Mouse (Mus musculus): ENCODE measurements at regions not wholly inside any gene's neighbourhood (a gene's known extent, or its start where the extent isn't known, plus 50 kb on each side); places are given as distances from the start of the nearest gene placed in this dataset.

GRCm38 (mm10) chr3:52643100-52643551, 373.9 kb downstream of the Cog6 start:
- no peak for DNase-seq (ENCODE audit: low spot score)
- Histone ChIP-seq H3K27me3 (ENCODE audit: control insufficient read depth, insufficient read depth, low read length) (no peaks in the 10 kb centered on the region), H3K4me3 (ENCODE audit: low read depth, low read length) (no peak overlapping the region), H3K36me3 (replicated peaks; ENCODE audit: control insufficient read depth, insufficient read depth, low read length) (no peaks in the 10 kb centered on the region), H3K9ac (replicated peaks; ENCODE audit: low read depth, low read length) (no peak overlapping the region), H3K27ac (ENCODE audit: low read depth) (peak overlapping the region; percentile 30; the same call in 1 of the 2 replicates), H3K4me1 (ENCODE audit: control insufficient read depth, insufficient read depth) (0 out of 2 replicates have a peak, but pooled peaks cover 13% of the 10 kb centered on the region), H3K9me3 (replicated peaks; ENCODE audit: control insufficient read depth, low read length) (no peaks in the 10 kb centered on the region), H3K4me2 (ENCODE audit: low read depth, low read length) (no peak overlapping the region)
- TF ChIP-seq EP300 (IDR thresholded peaks at IDR 0.05; ENCODE audit: low read depth) (no peak), CTCF (IDR thresholded peaks at IDR 0.05; ENCODE audit: low read depth) (no peak)
- 74% methylated on average over 9 of the region's 9 CpGs for WGBS
- ATAC-seq (ENCODE audit: insufficient read depth, low read depth) = no peak

GRCm38 (mm10) chr3:52641226-52642181, 373.4 kb downstream of the Foxo1 start:
- peak overlapping the region; percentile 51 for H3K27ac ChIP-seq (ENCODE audit: low read depth)

GRCm38 (mm10) chr3:52640250-52641147, 372.4 kb downstream of the Foxo1 start:
- Histone ChIP-seq H3K36me3 (replicated peaks; ENCODE audit: control insufficient read depth, insufficient read depth, low read length) (no peaks in the 10 kb centered on the region), H3K27ac (ENCODE audit: low read depth) (peak overlapping the region; percentile 51), H3K4me1 (ENCODE audit: control insufficient read depth, insufficient read depth) (0 out of 2 replicates have a peak, but pooled peaks cover 13% of the 10 kb centered on the region), H3K4me2 (ENCODE audit: low read depth, low read length) (0 out of 2 replicates have a peak overlapping the region, but pooled peaks have one; percentile 11), H3K27me3 (ENCODE audit: control insufficient read depth, insufficient read depth, low read length) (no peaks in the 10 kb centered on the region), H3K4me3 (ENCODE audit: low read depth, low read length) (no peak overlapping the region), H3K9me3 (replicated peaks; ENCODE audit: control insufficient read depth, low read length) (no peaks in the 10 kb centered on the region), H3K9ac (replicated peaks; ENCODE audit: low read depth, low read length) (no peak overlapping the region)
- WGBS = 33% methylated on average over 16 of the region's 16 CpGs
- TF ChIP-seq EP300 (IDR thresholded peaks at IDR 0.05; ENCODE audit: low read depth) = no peak
- peak; percentile 44 for DNase-seq (ENCODE audit: low spot score)
- peak; percentile 75 for ATAC-seq (ENCODE audit: insufficient read depth, low read depth)

More at GRCm38 (mm10) chr3:52641226-52642181, 373.4 kb downstream of the Foxo1 start:
- DNase-seq (ENCODE audit: low spot score) (no peak), ATAC-seq (ENCODE audit: insufficient read depth, low read depth) (peak; percentile 47; the same call in 1 of the 2 replicates)
- Histone ChIP-seq H3K4me2 (ENCODE audit: low read depth, low read length) (0 out of 2 replicates have a peak overlapping the region, but pooled peaks have one; percentile 11), H3K9me3 (replicated peaks; ENCODE audit: control insufficient read depth, low read length) (no peaks in the 10 kb centered on the region), H3K4me3 (ENCODE audit: low read depth, low read length) (no peak overlapping the region), H3K27me3 (ENCODE audit: control insufficient read depth, insufficient read depth, low read length) (no peaks in the 10 kb centered on the region), H3K4me1 (ENCODE audit: control insufficient read depth, insufficient read depth) (0 out of 2 replicates have a peak, but pooled peaks cover 13% of the 10 kb centered on the region), H3K36me3 (replicated peaks; ENCODE audit: control insufficient read depth, insufficient read depth, low read length) (no peaks in the 10 kb centered on the region), H3K9ac (replicated peaks; ENCODE audit: low read depth, low read length) (no peak overlapping the region)
- 62% methylated on average over 10 of the region's 10 CpGs for WGBS
- TF ChIP-seq EP300 (IDR thresholded peaks at IDR 0.05; ENCODE audit: low read depth) (no peak), CTCF (IDR thresholded peaks at IDR 0.05; ENCODE audit: low read depth) (no peak)

- no peaks in the 10 kb centered on the region for H3K36me3 ChIP-seq (replicated peaks; ENCODE audit: control insufficient read depth, insufficient read depth, low read length)
- H3K4me2 ChIP-seq (ENCODE audit: low read depth, low read length) = no peak overlapping the region
- WGBS = 81% methylated on average over 5 of the region's 5 CpGs
- H3K4me1 ChIP-seq (ENCODE audit: control insufficient read depth, insufficient read depth) = peaks cover 12% of the 10 kb centered on the region; the same call in 1 of the 2 replicates
- H3K4me3 ChIP-seq (ENCODE audit: low read depth, low read length) = no peak overlapping the region
- no peak overlapping the region for H3K9ac ChIP-seq (replicated peaks; ENCODE audit: low read depth, low read length)
- no peaks in the 10 kb centered on the region for H3K27me3 ChIP-seq (ENCODE audit: control insufficient read depth, insufficient read depth, low read length)
- no peaks in the 10 kb centered on the region for H3K9me3 ChIP-seq (replicated peaks; ENCODE audit: control insufficient read depth, low read length)
- no peak for ATAC-seq (ENCODE audit: insufficient read depth, low read depth)
- TF ChIP-seq CTCF (IDR thresholded peaks at IDR 0.05; ENCODE audit: low read depth) (no peak), EP300 (IDR thresholded peaks at IDR 0.05; ENCODE audit: low read depth) (no peak)
- H3K27ac ChIP-seq (ENCODE audit: low read depth) = no peak overlapping the region
- no peak for DNase-seq (ENCODE audit: low spot score)
Measured at GRCm38 (mm10) chr3:52638816-52639215, 370.7 kb downstream of the Foxo1 start.

GRCm38 (mm10) chr3:52634353-52634752, 366.2 kb downstream of the Foxo1 start:
- H3K27ac ChIP-seq (ENCODE audit: low read depth) = peak overlapping the region; percentile 12; the same call in 1 of the 2 replicates
- H3K27me3 ChIP-seq (ENCODE audit: control insufficient read depth, insufficient read depth, low read length) = no peaks in the 10 kb centered on the region
- H3K9ac ChIP-seq (replicated peaks; ENCODE audit: low read depth, low read length) = no peak overlapping the region
- peak; percentile 44 for DNase-seq (ENCODE audit: low spot score)
- no peak for TF ChIP-seq EP300 (IDR thresholded peaks at IDR 0.05; ENCODE audit: low read depth)
- TF ChIP-seq CTCF (IDR thresholded peaks at IDR 0.05; ENCODE audit: low read depth) = no peak
- H3K4me3 ChIP-seq (ENCODE audit: low read depth, low read length) = no peak overlapping the region
- H3K36me3 ChIP-seq (replicated peaks; ENCODE audit: control insufficient read depth, insufficient read depth, low read length) = no peaks in the 10 kb centered on the region
- WGBS = 48% methylated on average over 6 of the region's 6 CpGs
- no peaks in the 10 kb centered on the region for H3K9me3 ChIP-seq (replicated peaks; ENCODE audit: control insufficient read depth, low read length)
- peaks cover 4% of the 10 kb centered on the region; the same call in 1 of the 2 replicates for H3K4me1 ChIP-seq (ENCODE audit: control insufficient read depth, insufficient read depth)
- H3K4me2 ChIP-seq (ENCODE audit: low read depth, low read length) = no peak overlapping the region
- ATAC-seq (ENCODE audit: insufficient read depth, low read depth) = peak; percentile 55
